Mouse (Mus musculus) liver, adult 2 months (tissue): Measurements from ENCODE around the gene Pick1.

Source experiments
- CTCF ChIP-seq: fragments of 200-500 bp; IDR thresholded peaks from 2 replicates; pipeline ENCODE4 v1.5.1; 2011; ENCODE audit warnings: low read depth, low read length, control low read depth
- POLR2A ChIP-seq: fragments of 200-500 bp; IDR thresholded peaks from 2 replicates; pipeline ENCODE4 v1.6.1; 2011; ENCODE audit warnings: low read length, control low read depth; ENCODE audit not compliant: insufficient read depth; ENCODE audit errors: extremely low read depth

DNA sequence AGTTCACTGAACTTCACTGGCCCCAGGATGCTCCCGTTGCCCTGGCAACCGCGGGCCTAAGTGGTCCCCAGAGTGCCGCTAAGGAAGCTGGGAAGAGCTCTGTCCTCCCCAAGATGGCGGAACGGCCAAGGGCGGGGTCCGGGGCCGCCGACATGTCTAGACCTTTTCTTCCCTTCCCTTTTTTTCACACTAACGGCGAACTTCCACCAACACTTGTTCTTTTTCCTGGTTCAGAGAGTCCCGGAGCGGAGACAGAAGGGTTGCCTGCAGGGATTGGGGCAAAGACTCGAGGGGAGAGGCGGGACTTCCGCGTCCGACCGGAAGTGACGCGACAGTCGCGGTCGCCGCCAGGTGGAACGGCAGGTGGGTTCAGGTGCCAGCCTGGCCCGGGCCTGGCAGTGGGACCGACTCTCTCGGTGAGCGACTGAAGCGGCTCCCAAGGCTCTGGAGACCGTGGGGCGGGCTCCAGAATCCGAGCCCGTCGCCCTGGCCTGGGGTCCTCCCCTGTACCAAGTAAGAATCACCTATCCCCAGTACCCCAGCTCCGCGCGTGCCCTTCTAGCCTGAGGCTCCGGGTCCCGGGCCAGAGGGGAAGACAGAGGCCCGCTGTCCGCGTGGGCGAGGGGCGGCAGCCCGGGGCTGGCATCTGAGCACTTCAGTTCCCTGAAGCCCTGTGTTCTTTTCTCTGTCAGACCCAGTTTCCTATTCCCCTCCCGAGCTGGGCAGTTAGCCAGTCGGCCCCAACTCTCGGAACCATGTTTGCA is at the start of gene Pick1, which contains the start of gene Gm49486:
- TF ChIP-seq POLR2A: no peak
- TF ChIP-seq CTCF: no peak
